ENCODE assay signal across 9 mouse cellular contexts in the genomic region with DNA sequence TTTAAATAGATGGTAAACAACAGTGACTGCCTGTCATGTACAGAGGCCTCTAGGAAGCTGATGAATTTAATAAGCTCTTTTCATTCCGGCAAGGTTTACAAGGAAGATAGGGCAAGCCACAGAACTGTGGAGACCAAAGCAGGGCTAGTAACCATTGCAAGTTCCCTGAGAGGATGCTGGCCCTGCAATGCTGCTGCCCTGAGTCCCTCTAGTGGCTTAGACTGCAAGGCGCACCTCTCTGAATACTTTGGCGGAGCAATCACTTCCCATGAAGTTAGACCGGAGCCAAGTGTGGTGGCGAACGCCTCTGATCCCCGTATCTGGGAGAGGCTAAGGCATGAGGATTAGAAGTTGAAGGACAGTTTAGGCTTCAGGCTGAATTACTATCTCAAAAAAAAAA. TPM values are rescaled to one million over a fixed set of nuclear protein-coding genes. Genes with fewer than 3 reads are reported as not detected.
DNase-seq lines count a peak whose midpoint lies in the region; ATAC-seq and TF ChIP-seq lines count a peak whose summit lies in the region.
"Had no signal": no experiment of that assay in that cellular context is flagged by ENCODE, and none has a peak within 500 bp of the region (broad histone marks: within the 10 kb centered on the region; RNA-seq: fewer than 3 reads in every experiment).

No protein-coding gene starts in this region.

- 5% methylated on average over 7 of the region's 7 CpGs for WGBS in forebrain, embryonic 12.5 days
- WGBS in lung, embryonic 14.5 days: 2% methylated on average over 7 of the region's 7 CpGs

- H3K27ac ChIP-seq in forebrain, embryonic 12.5 days: no peak overlapping the region
- H3K27ac ChIP-seq in lung, embryonic 14.5 days (ENCODE audit: low read depth): no peak overlapping the region
- H3K27ac ChIP-seq: macrophage had no signal

- H3K4me3 ChIP-seq in G1E (ENCODE audit: low read depth, low read length): no peak overlapping the region
- no peak overlapping the region for H3K4me3 ChIP-seq in forebrain, embryonic 12.5 days (replicated peaks)
- H3K4me3 ChIP-seq in lung, embryonic 14.5 days (ENCODE audit: low read depth, low read length): no peak overlapping the region

- ATAC-seq in G1E (ENCODE audit: extremely low read depth, insufficient number of reproducible peaks, low FRiP score, poor library complexity, severe bottlenecking): no peak
- ATAC-seq in forebrain, embryonic 12.5 days (ENCODE audit: low FRiP score): peak; percentile 76; the same call in 1 of the 2 replicates
- ATAC-seq in lung, embryonic 14.5 days (ENCODE audit: insufficient read depth): peak; percentile 80

- H3K4me2 ChIP-seq in forebrain, embryonic 12.5 days: no peak overlapping the region
- no peak overlapping the region for H3K4me2 ChIP-seq in lung, embryonic 14.5 days

- intact Hi-C loops in heart, postnatal 14 days (cut with DNase I): loop anchor here (5.0 kb wide), 3 partner anchors 220 to 310 kb away; partner anchors contain the start of gene Wdr41

- no peaks in the 10 kb centered on the region for H3K4me1 ChIP-seq in G1E (ENCODE audit: insufficient read depth, low read depth, low read length)
- H3K4me1 ChIP-seq in forebrain, embryonic 12.5 days: no peaks in the 10 kb centered on the region
- H3K4me1 ChIP-seq in lung, embryonic 14.5 days (ENCODE audit: insufficient read depth): no peaks in the 10 kb centered on the region

- H3K9me3 ChIP-seq in G1E (replicated peaks): no peaks in the 10 kb centered on the region
- no peaks in the 10 kb centered on the region for H3K9me3 ChIP-seq in forebrain, embryonic 12.5 days
- no peaks in the 10 kb centered on the region for H3K9me3 ChIP-seq in lung, embryonic 14.5 days (ENCODE audit: low read depth, low read length)

- no peak for TF ChIP-seq CTCF in G1E (IDR thresholded peaks at IDR 0.05; ENCODE audit: low read depth, low read length)
- peak; percentile 95 for TF ChIP-seq CTCF in lung, embryonic 14.5 days (IDR thresholded peaks at IDR 0.05; ENCODE audit: low read depth)

- no peaks in the 10 kb centered on the region for H3K36me3 ChIP-seq in G1E (replicated peaks)
- no peaks in the 10 kb centered on the region for H3K36me3 ChIP-seq in forebrain, embryonic 12.5 days (replicated peaks)
- no peaks in the 10 kb centered on the region for H3K36me3 ChIP-seq in lung, embryonic 14.5 days (ENCODE audit: insufficient read depth)

- H3K9ac ChIP-seq in forebrain, embryonic 12.5 days: no peak overlapping the region
- H3K9ac ChIP-seq in lung, embryonic 14.5 days: no peak overlapping the region

- DNase-seq in G1E (ENCODE audit: low spot score): peak; percentile 5
- DNase-seq in c-Kit-positive CD71-negative TER-119-negative erythroid progenitor cells, embryonic 14.5 days (ENCODE audit: low read depth): peak; percentile 37
- DNase-seq in heart, postnatal 14 days: peak; percentile 64 to 78
- DNase-seq in kidney, postnatal 36 days: peak; percentile 84 to 85
- peak; percentile 93 for DNase-seq in lung, embryonic 14.5 days
- peak; percentile 86 for DNase-seq in retina, embryonic 14.5 days (ENCODE audit: low spot score)
- peak; percentile 56 to 70 for DNase-seq in urinary bladder, postnatal 4 days (ENCODE audit: low spot score in 2 of 2)

- H3K27me3 ChIP-seq in G1E (ENCODE audit: insufficient read depth, low read length): peaks cover 9% of the 10 kb centered on the region; the same call in 1 of the 2 replicates
- no peaks in the 10 kb centered on the region; the same call in 1 of the 2 replicates for H3K27me3 ChIP-seq in forebrain, embryonic 12.5 days
- H3K27me3 ChIP-seq in lung, embryonic 14.5 days (ENCODE audit: insufficient read depth, low read length): no peaks in the 10 kb centered on the region

RNA-seq across cellular contexts. Expression of gene Zbed3, which starts 36.4 kb away (rescaled TPM):
- total RNA-seq in G1E (2014; fragmentation: Nextera tagmentation) (not detected in 2 replicates), G1E (2017) (0.12 and 0.33 TPM in 2 replicates)
- polyA plus RNA-seq in G1E (2012): not detected in 2 replicates
- polyA plus RNA-seq in forebrain, embryonic 12.5 days (2016; fragmentation: Nextera tagmentation; extraction: Ambion mirVana): 67.8 and 68.1 TPM in 2 replicates
- 10 to 100 TPM; 17.8 to 19.7 TPM for total RNA-seq in heart, postnatal 14 days (2021)
- polyA plus RNA-seq in lung, embryonic 14.5 days (2014; fragmentation: Nextera tagmentation; extraction: Ambion mirVana): 73.5 and 74.9 TPM in 2 replicates

RNA-seq across cellular contexts. Expression of gene Pde8b, which starts 36.9 kb away (rescaled TPM):
- not detected in 2 replicates for total RNA-seq in G1E (2014; fragmentation: Nextera tagmentation)
- total RNA-seq in G1E (2017): 0.06 and 0.22 TPM in 2 replicates
- polyA plus RNA-seq in G1E (2012): not detected in 2 replicates
- 3.7 and 4.0 TPM in 2 replicates for polyA plus RNA-seq in forebrain, embryonic 12.5 days (2016; fragmentation: Nextera tagmentation; extraction: Ambion mirVana)
- total RNA-seq in heart, postnatal 14 days (2021): 1 to 10 TPM; 5.2 to 6.1 TPM
- polyA plus RNA-seq in lung, embryonic 14.5 days (2014; fragmentation: Nextera tagmentation; extraction: Ambion mirVana): 3.4 and 4.3 TPM in 2 replicates

Comparison
In these comparisons a context has a peak if more than half of its experiments do, and no peak if none do; other contexts are left out.
1. DNase-seq: peak in every context shown above with its lines; median percentile 93 in lung, embryonic 14.5 days; 86 in retina, embryonic 14.5 days; 84 in kidney, postnatal 36 days; 71 in heart, postnatal 14 days; 63 in urinary bladder, postnatal 4 days; 37 in c-Kit-positive CD71-negative TER-119-negative erythroid progenitor cells, embryonic 14.5 days; 5 in G1E.
2. RNA of gene Zbed3, which starts 36.4 kb away (polyA plus RNA-seq): 73.5 to 74.9 TPM in lung, embryonic 14.5 days and 67.8 to 68.1 TPM in forebrain, embryonic 12.5 days; not detected in G1E; every median in the first group is over 10 times any median in the second.